Mouse (Mus musculus) hindbrain, embryonic 16.5 days (tissue): ENCODE measurements around the gene Mfsd4b5. TPM values are rescaled to one million over a fixed set of nuclear protein-coding genes. Genes with fewer than 3 reads are reported as not detected.

Source experiments
- ATAC-seq: fragments of 200-750 bp; cut with Nextera tagmentation; 2 replicates; pipeline ENCODE4 v1.8.0; 2017; ENCODE audit warnings: moderate TSS enrichment, moderate library complexity
- H3K27ac ChIP-seq: fragments of 300-500 bp; sonication (generic); 2 replicates; pipeline ENCODE4 v1.5.1; 2014; ENCODE audit warnings: low read depth, mild to moderate bottlenecking, control low read depth, low read length, moderate library complexity
- H3K27me3 ChIP-seq: fragments of 300-500 bp; sonication (generic); replicated peaks from 2 replicates; pipeline ENCODE4 v1.6.1; 2014; ENCODE audit warnings: low read length; ENCODE audit not compliant: control insufficient read depth, insufficient read depth
- H3K36me3 ChIP-seq: fragments of 300-500 bp; sonication (generic); 2 replicates; pipeline ENCODE4 v1.6.1; 2014; ENCODE audit warnings: mild to moderate bottlenecking, low read length, moderate library complexity, mixed read lengths; ENCODE audit not compliant: control insufficient read depth, insufficient read depth
- H3K4me1 ChIP-seq: fragments of 300-500 bp; sonication (generic); 2 replicates; pipeline ENCODE4 v1.6.1; 2014; ENCODE audit warnings: low read depth, low read length; ENCODE audit not compliant: control insufficient read depth, insufficient read depth
- H3K4me2 ChIP-seq: fragments of 300-500 bp; sonication (generic); 2 replicates; pipeline ENCODE4 v1.6.1; 2014; ENCODE audit warnings: mild to moderate bottlenecking, low read length, control low read depth, moderate library complexity
- H3K4me3 ChIP-seq: fragments of 300-500 bp; sonication (generic); 2 replicates; pipeline ENCODE4 v1.5.1; 2014; ENCODE audit warnings: mild to moderate bottlenecking, low read length, control low read depth, moderate library complexity
- H3K9ac ChIP-seq: fragments of 300-500 bp; sonication (generic); 2 replicates; pipeline ENCODE4 v1.6.1; 2014; ENCODE audit warnings: low read depth, mild to moderate bottlenecking, control low read depth, low read length, moderate library complexity
- H3K9me3 ChIP-seq: fragments of 300-500 bp; sonication (generic); 2 replicates; pipeline ENCODE4 v1.6.1; 2014; ENCODE audit warnings: mild to moderate bottlenecking, low read length, moderate library complexity; ENCODE audit not compliant: control insufficient read depth
- WGBS: fragments of 180-500 bp; shearing (Covaris S2); extraction: QIAGEN DNeasy Blood & Tissue Kit; methylation state at CpG from one replicate; pipeline ENCODE4 v1.1.7; 2014; 5-methylcytosine and 5-hydroxymethylcytosine counted together
- polyA plus RNA-seq: library from polyadenylated mRNA; unstranded; fragments of >200 nt; fragmentation: Nextera tagmentation; extraction: Ambion mirVana; gene quantifications from 2 replicates; pipeline ENCODE4 v1.2.1, GENCODE M21; 2015

Gene Mfsd4b5
- not detected in 2 replicates for polyA plus RNA-seq

DNA sequence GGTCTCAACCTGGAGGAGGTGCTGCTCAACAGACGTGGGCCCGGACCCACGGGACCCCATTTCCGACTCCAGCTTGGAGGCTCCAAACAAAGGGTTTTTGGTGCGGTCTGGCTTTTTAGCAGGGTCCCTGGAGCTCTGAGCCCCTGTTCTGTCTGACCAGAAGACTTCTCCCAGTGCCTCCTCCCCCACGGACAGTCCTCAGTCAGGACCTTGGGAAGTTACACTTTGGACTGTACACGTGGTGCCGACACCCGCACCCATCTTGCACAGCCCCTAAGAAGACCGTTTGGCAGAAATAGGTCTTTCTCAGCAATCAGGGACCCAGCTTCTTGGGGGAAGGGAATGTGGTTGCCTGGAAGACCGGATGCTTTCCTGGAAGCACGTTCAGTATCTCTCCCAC, at the start of gene Mfsd4b5:
Mfsd4b5 (minus strand) TSS at position 181 of the 400 bp plus-strand sequence.
- Histone ChIP-seq H3K9me3 (no peaks in the 10 kb centered on the region), H3K36me3 (no peaks in the 10 kb centered on the region), H3K9ac (no peak within 1 kb of the TSS), H3K4me2 (no peak within 1 kb of the TSS), H3K4me1 (no peaks in the 10 kb centered on the region), H3K27ac (no peak within 1 kb of the TSS), H3K27me3 (no peaks in the 10 kb centered on the region), H3K4me3 (no peak within 1 kb of the TSS)
- ATAC-seq = no peak
- WGBS = 84% methylated on average over 12 of the region's 12 CpGs

DNA sequence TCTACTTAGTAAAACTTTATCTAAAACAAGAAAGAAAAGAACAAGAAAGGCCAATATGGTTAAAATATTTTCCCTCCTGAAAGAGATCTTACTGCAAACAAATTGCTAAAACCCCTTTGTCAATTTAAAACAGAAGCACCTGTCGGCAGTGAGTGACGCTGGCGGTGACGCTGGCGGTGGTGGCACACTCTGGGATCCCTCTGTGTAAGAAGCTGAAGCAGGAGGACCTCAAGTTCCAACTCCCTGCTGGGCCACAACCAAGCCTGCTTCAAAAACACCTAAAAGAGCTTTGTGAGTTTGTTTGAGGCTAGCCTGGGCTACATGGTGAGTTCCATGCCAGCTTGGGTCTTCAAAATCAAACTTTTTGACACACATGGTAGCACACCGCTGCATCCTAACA, 48.5 kb upstream of the Mfsd4b5 start:
- no peaks in the 10 kb centered on the region for H3K9me3 ChIP-seq
- 95% methylated on average over 6 of the region's 6 CpGs for WGBS
- no peak for ATAC-seq
- no peak overlapping the region for H3K4me2 ChIP-seq
- H3K4me1 ChIP-seq = no peaks in the 10 kb centered on the region
- H3K27me3 ChIP-seq = no peaks in the 10 kb centered on the region
- no peaks in the 10 kb centered on the region for H3K36me3 ChIP-seq
- no peak overlapping the region for H3K4me3 ChIP-seq
- no peak overlapping the region for H3K9ac ChIP-seq
- H3K27ac ChIP-seq = no peak overlapping the region

DNA sequence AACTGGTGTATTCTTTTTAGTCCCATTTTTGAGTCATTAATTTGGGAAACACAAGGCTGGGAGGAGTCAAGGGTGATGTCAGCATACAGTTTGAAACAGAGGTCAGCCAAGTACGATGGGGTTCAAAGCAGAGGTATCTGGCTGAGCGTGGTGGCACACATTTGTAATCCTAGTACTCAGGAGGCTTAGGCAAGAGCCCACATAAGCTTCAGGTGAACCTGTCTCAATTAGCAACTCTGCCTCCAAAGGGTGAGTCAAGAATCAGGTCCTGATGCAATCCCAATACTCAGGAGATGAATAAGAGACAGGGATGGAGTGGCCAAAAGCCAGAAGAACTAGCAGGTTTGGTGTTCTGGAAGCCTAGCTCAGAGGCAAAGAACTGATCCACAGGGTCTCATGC, 46.5 kb upstream of the Mfsd4b5 start:
- Histone ChIP-seq H3K4me3 (no peak overlapping the region), H3K9me3 (no peaks in the 10 kb centered on the region), H3K36me3 (no peaks in the 10 kb centered on the region), H3K9ac (no peak overlapping the region), H3K4me2 (no peak overlapping the region), H3K4me1 (no peaks in the 10 kb centered on the region), H3K27me3 (no peaks in the 10 kb centered on the region), H3K27ac (no peak overlapping the region)
- WGBS = 87% methylated on average over 2 of the region's 2 CpGs
- ATAC-seq = no peak

DNA sequence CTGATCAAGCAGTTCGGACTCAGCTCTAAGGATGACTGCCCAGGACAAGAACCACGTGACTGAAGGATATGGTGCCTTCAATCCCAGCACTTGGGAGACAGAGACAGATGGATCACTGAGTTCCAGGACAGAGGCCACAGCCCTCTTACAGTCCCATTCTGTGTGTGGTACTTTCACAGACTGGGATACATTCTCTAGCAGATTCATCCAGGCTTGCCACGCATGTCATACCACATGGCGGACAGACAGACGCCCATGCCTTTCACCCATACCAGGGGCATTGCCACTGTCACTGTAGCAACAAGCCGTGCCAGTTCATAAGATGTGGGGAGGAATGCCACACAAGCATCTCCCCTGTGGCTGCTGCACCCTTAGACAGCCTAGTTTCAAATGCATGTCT, 44.3 kb upstream of the Mfsd4b5 start:
- no peak overlapping the region for H3K27ac ChIP-seq
- ATAC-seq = no peak
- H3K36me3 ChIP-seq = no peaks in the 10 kb centered on the region
- H3K4me3 ChIP-seq = no peak overlapping the region
- 84% methylated on average over 6 of the region's 6 CpGs for WGBS
- no peak overlapping the region for H3K4me2 ChIP-seq
- H3K9me3 ChIP-seq = no peaks in the 10 kb centered on the region
- H3K27me3 ChIP-seq = no peaks in the 10 kb centered on the region
- no peak overlapping the region for H3K9ac ChIP-seq
- no peaks in the 10 kb centered on the region for H3K4me1 ChIP-seq

DNA sequence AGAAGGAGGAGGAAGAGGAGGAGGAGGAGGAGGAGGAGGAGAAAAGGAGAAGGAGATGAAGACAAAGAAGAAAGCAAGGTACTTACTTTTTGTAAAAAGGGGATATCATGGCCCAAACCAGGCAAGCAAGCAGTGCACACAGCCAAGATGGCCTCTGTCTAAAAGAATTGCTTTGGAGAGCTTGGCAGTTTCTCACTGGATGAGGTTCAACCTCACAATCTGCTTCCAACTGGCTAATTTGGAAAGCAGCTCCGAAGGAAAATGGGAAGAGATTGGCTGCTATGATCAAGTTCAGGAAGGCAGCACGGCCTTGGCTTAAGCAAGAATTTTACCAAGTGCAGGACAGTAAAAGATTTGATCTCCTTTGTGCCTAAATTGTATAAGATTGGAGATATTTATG, 43.2 kb upstream of the Mfsd4b5 start:
- Histone ChIP-seq H3K9ac (no peak overlapping the region), H3K4me2 (no peak overlapping the region), H3K36me3 (no peaks in the 10 kb centered on the region), H3K9me3 (no peaks in the 10 kb centered on the region), H3K4me1 (peaks cover 5% of the 10 kb centered on the region), H3K4me3 (no peak overlapping the region), H3K27ac (no peak overlapping the region), H3K27me3 (no peaks in the 10 kb centered on the region)
- WGBS = 81% methylated on average over 2 of the region's 2 CpGs
- ATAC-seq = no peak

DNA sequence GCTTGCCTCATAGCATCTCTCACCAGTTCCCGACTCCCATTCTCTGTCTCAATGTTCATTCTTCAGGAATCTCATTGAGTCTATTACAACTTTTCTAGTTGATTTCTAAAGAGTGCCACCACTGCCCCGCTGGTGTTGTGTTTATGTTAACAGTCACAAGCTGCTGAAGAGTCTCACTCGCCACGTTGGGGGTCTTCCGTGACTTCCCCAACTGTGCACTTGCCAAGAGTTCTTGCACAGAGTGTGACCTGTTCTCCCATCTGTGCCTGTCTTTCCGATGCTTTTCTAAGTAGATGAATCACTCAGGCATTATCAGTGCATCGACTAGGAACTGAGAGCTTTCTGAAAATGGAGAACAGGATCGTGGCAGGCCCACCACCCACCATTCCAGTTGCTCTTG, 41.6 kb upstream of the Mfsd4b5 start:
- Histone ChIP-seq H3K4me2 (no peak overlapping the region), H3K4me1 (peaks cover 11% of the 10 kb centered on the region), H3K9ac (no peak overlapping the region), H3K27ac (no peak overlapping the region), H3K4me3 (no peak overlapping the region), H3K9me3 (no peaks in the 10 kb centered on the region), H3K27me3 (no peaks in the 10 kb centered on the region), H3K36me3 (no peaks in the 10 kb centered on the region)
- WGBS = 79% methylated on average over 8 of the region's 8 CpGs
- no peak for ATAC-seq

DNA sequence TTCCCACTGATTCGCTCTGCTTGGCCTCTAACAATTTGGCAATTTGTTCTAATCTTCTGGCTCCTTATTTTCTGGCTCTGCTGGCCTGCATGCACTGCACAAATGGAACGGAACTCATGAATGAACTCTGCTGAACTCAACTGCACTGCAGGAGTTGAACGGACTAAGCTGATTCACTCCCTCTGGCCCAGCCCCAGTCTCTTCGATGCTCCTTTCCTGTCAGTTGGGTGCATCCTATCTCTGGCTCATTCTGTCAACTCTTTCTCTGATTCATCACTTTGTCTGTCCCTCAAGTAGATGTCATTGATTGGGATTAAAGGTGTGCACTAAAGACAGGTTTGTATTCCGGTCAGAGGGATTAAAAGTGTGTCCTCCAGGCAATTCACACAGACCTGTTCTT, 40.1 kb upstream of the Mfsd4b5 start:
- WGBS = 90% methylated on average over 5 of the region's 5 CpGs
- ATAC-seq = no peak

DNA sequence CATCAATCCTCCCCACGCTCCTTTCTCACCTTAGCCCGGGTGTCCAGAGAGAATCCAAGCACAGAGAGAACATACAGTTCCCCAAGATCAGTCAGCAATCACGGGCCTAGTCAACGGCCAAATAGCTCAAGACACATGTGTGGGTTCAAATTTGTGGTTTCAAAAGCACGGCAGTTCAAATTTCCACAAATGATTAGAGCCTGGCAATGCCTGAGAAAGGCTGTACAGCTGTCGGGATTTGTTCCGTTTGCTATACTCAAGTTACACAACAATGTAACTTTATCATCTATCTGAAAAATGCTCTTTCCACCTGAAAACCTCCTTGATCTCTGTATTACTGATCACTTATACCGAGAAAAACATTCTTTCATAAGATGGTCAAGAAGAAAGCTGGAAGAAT, 39.1 kb upstream of the Mfsd4b5 start:
- WGBS = 66% methylated on average over 8 of the region's 8 CpGs
- peaks cover 11% of the 10 kb centered on the region for H3K4me1 ChIP-seq
- peak overlapping the region; percentile 93 for H3K27ac ChIP-seq
- H3K9me3 ChIP-seq = no peaks in the 10 kb centered on the region
- peak overlapping the region; percentile 81 for H3K4me3 ChIP-seq
- H3K9ac ChIP-seq = peak overlapping the region; percentile 60
- no peak for ATAC-seq
- H3K4me2 ChIP-seq = peak overlapping the region; percentile 90
- no peaks in the 10 kb centered on the region for H3K36me3 ChIP-seq
- H3K27me3 ChIP-seq = no peaks in the 10 kb centered on the region

More for the DNA sequence above, 40.1 kb upstream of the Mfsd4b5 start:
- no peak overlapping the region for H3K4me2 ChIP-seq
- no peaks in the 10 kb centered on the region for H3K36me3 ChIP-seq
- no peaks in the 10 kb centered on the region for H3K9me3 ChIP-seq
- no peaks in the 10 kb centered on the region for H3K27me3 ChIP-seq
- H3K9ac ChIP-seq = no peak overlapping the region
- no peak overlapping the region for H3K4me3 ChIP-seq
- H3K4me1 ChIP-seq = peaks cover 11% of the 10 kb centered on the region
- no peak overlapping the region for H3K27ac ChIP-seq

DNA sequence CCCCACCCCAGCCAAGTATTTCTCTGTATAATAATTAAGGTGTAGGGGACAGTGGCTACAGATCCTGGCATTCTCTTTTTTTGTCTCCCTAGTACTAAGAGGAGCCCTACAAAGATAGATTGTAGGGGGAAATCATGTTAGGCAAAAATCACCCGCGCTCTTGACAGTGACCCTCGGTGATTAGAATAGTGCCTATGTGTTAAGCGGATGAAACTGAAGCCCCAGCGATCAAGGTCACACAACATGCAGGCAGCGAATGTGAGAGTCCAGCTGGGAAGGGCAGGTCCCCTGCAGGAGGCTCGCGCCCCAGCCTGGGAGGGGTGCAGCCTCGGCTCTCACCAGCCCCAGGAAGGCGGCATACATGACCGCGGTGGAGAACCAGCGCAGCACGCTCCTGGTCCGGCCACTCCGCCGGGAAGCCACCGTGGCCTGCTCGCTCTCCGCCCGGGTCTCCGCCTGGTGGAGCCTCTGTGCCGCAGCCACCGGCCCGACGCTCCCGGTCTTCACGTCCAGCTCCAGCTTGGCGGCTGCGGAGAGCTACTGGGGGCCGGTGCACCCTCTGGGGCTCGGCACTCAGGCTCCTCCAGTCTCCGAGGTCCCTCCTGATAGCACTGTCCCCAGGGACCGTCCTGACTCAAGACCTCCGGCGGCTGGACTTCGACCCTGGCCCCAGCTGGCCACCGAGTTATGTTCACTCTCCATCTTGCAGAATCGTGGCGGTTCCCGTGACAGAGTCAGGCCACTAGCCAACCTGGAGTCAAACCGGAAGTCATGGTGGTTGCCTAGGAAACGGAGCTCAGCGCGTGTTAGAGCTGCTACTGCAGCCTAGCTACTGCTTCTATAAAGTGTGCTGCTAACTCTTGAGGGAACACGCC, 38.3 kb upstream of the Mfsd4b5 start, which contains the start of gene Mfsd4b1:
Mfsd4b1 (minus strand) TSS at position 715 of the 875 bp plus-strand sequence.
- peak; percentile 99 for ATAC-seq
- peak within 1 kb of the TSS; percentile 90 for H3K4me2 ChIP-seq
- no peaks in the 10 kb centered on the region for H3K27me3 ChIP-seq
- H3K9ac ChIP-seq = peak within 1 kb of the TSS; percentile 88
- under 1% methylated on average over 46 of the region's 46 CpGs for WGBS
- peaks cover 11% of the 10 kb centered on the region for H3K4me1 ChIP-seq
- no peaks in the 10 kb centered on the region for H3K36me3 ChIP-seq
- peak within 1 kb of the TSS; percentile 93 for H3K27ac ChIP-seq
- H3K9me3 ChIP-seq = no peaks in the 10 kb centered on the region
- peak within 1 kb of the TSS; percentile 81 for H3K4me3 ChIP-seq
